In the genomic region with DNA sequence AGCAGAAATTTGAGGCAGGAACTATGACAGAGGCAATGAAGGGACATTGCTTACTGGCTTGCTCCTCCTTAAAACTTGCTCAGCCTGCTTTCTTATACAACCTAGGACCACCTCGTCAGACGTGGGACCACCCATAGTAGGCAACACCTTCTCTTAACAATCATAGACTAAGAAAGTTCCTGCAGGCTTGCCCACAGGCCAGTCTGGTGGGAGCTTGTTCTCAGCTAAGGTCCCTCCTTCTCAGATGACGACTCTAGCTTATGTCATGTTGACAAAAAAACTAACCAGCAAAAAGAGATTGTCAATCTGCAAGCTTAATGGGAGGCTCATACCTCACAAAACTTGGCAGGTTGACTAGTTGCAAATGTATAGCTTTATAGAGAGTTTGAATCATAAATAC, we compare ENCODE assay signal across 27 mouse cellular contexts.
"Had no signal": no experiment of that assay in that cellular context is flagged by ENCODE, and none has a peak within 500 bp of the region (broad histone marks: within the 10 kb centered on the region; RNA-seq: fewer than 3 reads in every experiment).

No protein-coding gene starts in this region.

- H3K4me2 ChIP-seq: embryonic facial prominence, embryonic 12.5 days; embryonic facial prominence, embryonic 13.5 days; embryonic facial prominence, embryonic 15.5 days; forebrain, embryonic 12.5 days; forebrain, embryonic 13.5 days; forebrain, embryonic 15.5 days had no signal

- H3K4me1 ChIP-seq: embryonic facial prominence, embryonic 10.5 days; embryonic facial prominence, embryonic 12.5 days; embryonic facial prominence, embryonic 13.5 days; embryonic facial prominence, embryonic 15.5 days; forebrain, embryonic 10.5 days; forebrain, embryonic 12.5 days; forebrain, embryonic 13.5 days; forebrain, embryonic 15.5 days had no signal

- H3K27me3 ChIP-seq: embryonic facial prominence, embryonic 12.5 days; embryonic facial prominence, embryonic 13.5 days; embryonic facial prominence, embryonic 15.5 days; forebrain, embryonic 12.5 days; forebrain, embryonic 13.5 days; forebrain, embryonic 15.5 days had no signal

- H3K9me3 ChIP-seq: embryonic facial prominence, embryonic 10.5 days; embryonic facial prominence, embryonic 12.5 days; embryonic facial prominence, embryonic 13.5 days; embryonic facial prominence, embryonic 15.5 days; forebrain, embryonic 10.5 days; forebrain, embryonic 12.5 days; forebrain, embryonic 13.5 days; forebrain, embryonic 15.5 days had no signal

- ATAC-seq: forebrain, embryonic 13.5 days; forebrain, embryonic 14.5 days; forebrain, embryonic 15.5 days; forebrain, embryonic 16.5 days; forebrain, postnatal 0 days had no signal

- DNase-seq: cerebellum, adult 18-20 months; cerebellum, adult 2 months; cerebellum, adult 8-10 months; cerebellum, adult 9-10 months; cerebellum, adult 9-11 months; cerebellum, postnatal 10 days; cerebellum, postnatal 14 days; cerebellum, postnatal 25 days; cerebellum, postnatal 36 days; embryo, embryonic 11 days; forebrain, postnatal 0 days; gastrocnemius, adult 2 months; gastrocnemius, postnatal 10 days; gastrocnemius, postnatal 14 days; gastrocnemius, postnatal 25 days; gastrocnemius, postnatal 36 days had no signal

- H3K36me3 ChIP-seq: embryonic facial prominence, embryonic 10.5 days; embryonic facial prominence, embryonic 12.5 days; embryonic facial prominence, embryonic 13.5 days; embryonic facial prominence, embryonic 15.5 days; forebrain, embryonic 10.5 days; forebrain, embryonic 12.5 days; forebrain, embryonic 15.5 days had no signal

- H3K4me3 ChIP-seq: embryonic facial prominence, embryonic 10.5 days; embryonic facial prominence, embryonic 12.5 days; embryonic facial prominence, embryonic 13.5 days; embryonic facial prominence, embryonic 15.5 days; erythroblast, embryonic 14.5 days; forebrain, embryonic 10.5 days; forebrain, embryonic 12.5 days; forebrain, embryonic 13.5 days; forebrain, embryonic 15.5 days; gastrocnemius, adult 2 months had no signal

- H3K27ac ChIP-seq: embryonic facial prominence, embryonic 10.5 days; embryonic facial prominence, embryonic 12.5 days; embryonic facial prominence, embryonic 13.5 days; embryonic facial prominence, embryonic 15.5 days; forebrain, embryonic 10.5 days; forebrain, embryonic 12.5 days; forebrain, embryonic 13.5 days; forebrain, embryonic 15.5 days; gastrocnemius, adult 2 months had no signal

- H3K9ac ChIP-seq: embryonic facial prominence, embryonic 12.5 days; embryonic facial prominence, embryonic 13.5 days; embryonic facial prominence, embryonic 15.5 days; forebrain, embryonic 12.5 days; forebrain, embryonic 13.5 days; forebrain, embryonic 15.5 days; forebrain, postnatal 0 days had no signal
